Mouse (Mus musculus) neural tube, embryonic 14.5 days (tissue): Measurements from ENCODE around the gene Gm20388. TPM values are rescaled to one million over a fixed set of nuclear protein-coding genes. Genes with fewer than 3 reads are reported as not detected.

Experiments
- ATAC-seq: fragments of 200-750 bp; cut with Nextera tagmentation; 2 replicates; pipeline ENCODE4 v1.8.0; 2017; ENCODE audit warnings: low read depth, mild to moderate bottlenecking, moderate TSS enrichment, moderate library complexity
- H3K27ac ChIP-seq: fragments of 300-500 bp; sonication (generic); 2 replicates; pipeline ENCODE4 v1.5.1; 2014; ENCODE audit warnings: low read depth, mild to moderate bottlenecking, control low read depth, low read length, moderate library complexity, mixed read lengths
- H3K27me3 ChIP-seq: fragments of 300-500 bp; sonication (generic); 2 replicates; pipeline ENCODE4 v1.6.1; 2014; ENCODE audit warnings: low read length; ENCODE audit not compliant: control insufficient read depth, insufficient read depth
- H3K36me3 ChIP-seq: fragments of 300-500 bp; sonication (generic); 2 replicates; pipeline ENCODE4 v1.6.1; 2014; ENCODE audit warnings: low read length, mixed read lengths; ENCODE audit not compliant: control insufficient read depth, insufficient read depth
- H3K4me1 ChIP-seq: fragments of 300-500 bp; sonication (generic); 2 replicates; pipeline ENCODE4 v1.6.1; 2014; ENCODE audit warnings: low read length; ENCODE audit not compliant: control insufficient read depth, insufficient read depth
- H3K4me2 ChIP-seq: fragments of 300-500 bp; sonication (generic); 2 replicates; pipeline ENCODE4 v1.6.1; 2014; ENCODE audit warnings: mild to moderate bottlenecking, low read depth, low read length, control low read depth
- H3K4me3 ChIP-seq: fragments of 300-500 bp; sonication (generic); 2 replicates; pipeline ENCODE4 v1.5.1; 2014; ENCODE audit warnings: low read depth, low read length, control low read depth, mixed read lengths
- H3K9ac ChIP-seq: fragments of 300-500 bp; sonication (generic); replicated peaks from 2 replicates; pipeline ENCODE4 v1.6.1; 2014; ENCODE audit warnings: low read depth, mild to moderate bottlenecking, control low read depth, low read length, mixed read lengths
- H3K9me3 ChIP-seq: fragments of 300-500 bp; sonication (generic); 2 replicates; pipeline ENCODE4 v1.6.1; 2016; ENCODE audit warnings: low read length; ENCODE audit not compliant: control insufficient read depth
- WGBS: fragments of 180-500 bp; shearing (Covaris S2); extraction: QIAGEN DNeasy Blood & Tissue Kit; methylation state at CpG from one replicate; pipeline ENCODE4 v1.1.7; 2014; 5-methylcytosine and 5-hydroxymethylcytosine counted together
- polyA plus RNA-seq: library from polyadenylated mRNA; unstranded; fragments of >200 nt; fragmentation: Nextera tagmentation; extraction: Ambion mirVana; gene quantifications from 2 replicates; pipeline ENCODE4 v1.2.1, GENCODE M21; 2014

The Gm20388 gene
- polyA plus RNA-seq, 1 experiment from 2014 or later, result 10.3 TPM

DNA sequence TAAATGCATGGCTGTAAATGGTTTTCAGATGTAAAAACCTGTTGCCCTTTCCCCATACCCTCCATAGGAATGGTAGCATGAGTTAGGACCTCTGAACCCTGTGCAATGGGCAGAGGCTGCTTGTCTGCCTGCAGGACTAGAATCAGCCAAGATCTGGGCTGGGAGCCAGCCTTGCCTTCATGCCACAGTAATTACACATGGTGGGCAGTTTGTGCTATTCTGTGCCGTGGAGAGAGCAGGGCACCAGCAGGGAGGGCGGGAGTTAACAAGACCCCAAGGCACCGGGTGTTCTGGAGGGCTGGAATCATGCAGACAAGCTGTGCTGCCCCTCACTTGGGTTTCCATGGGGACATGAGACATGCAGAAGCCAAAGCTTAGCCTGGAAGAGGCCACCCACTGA lies 2894.7 kb downstream of the Gm20388 start:
- peak overlapping the region; percentile 92 for H3K27ac ChIP-seq
- H3K27me3 ChIP-seq, result no peaks in the 10 kb centered on the region
- 17% methylated on average over 3 of the region's 3 CpGs for WGBS
- no peak overlapping the region for H3K9ac ChIP-seq
- H3K36me3 ChIP-seq, result no peaks in the 10 kb centered on the region
- H3K4me2 ChIP-seq, result no peak overlapping the region
- peak; percentile 47; the same call in 1 of the 2 replicates for ATAC-seq
- H3K4me1 ChIP-seq, result peaks cover 57% of the 10 kb centered on the region
- H3K4me3 ChIP-seq, result no peak overlapping the region
- no peaks in the 10 kb centered on the region for H3K9me3 ChIP-seq

GRCm38 (mm10) chr8:122806956-122807538 lies 2896.4 kb downstream of the Gm20388 start:
- Histone ChIP-seq H3K27ac (peak overlapping the region; percentile 83), H3K9me3 (no peaks in the 10 kb centered on the region), H3K36me3 (no peaks in the 10 kb centered on the region), H3K4me1 (peaks cover 74% of the 10 kb centered on the region), H3K4me2 (no peak overlapping the region), H3K9ac (peak overlapping the region; percentile 39; the same call in 1 of the 2 replicates), H3K4me3 (no peak overlapping the region), H3K27me3 (no peaks in the 10 kb centered on the region)
- ATAC-seq, result no peak
- WGBS, result 39% methylated on average over 7 of the region's 7 CpGs

- Histone ChIP-seq H3K9me3 (no peaks in the 10 kb centered on the region), H3K4me2 (no peak overlapping the region), H3K36me3 (no peaks in the 10 kb centered on the region), H3K27ac (0 out of 2 replicates have a peak overlapping the region, but pooled peaks have one; percentile 8), H3K27me3 (no peaks in the 10 kb centered on the region), H3K9ac (no peak overlapping the region), H3K4me1 (peaks cover 79% of the 10 kb centered on the region), H3K4me3 (no peak overlapping the region)
- WGBS, result 61% methylated on average over 4 of the region's 4 CpGs
- no peak for ATAC-seq
Measured at GRCm38 (mm10) chr8:122807907-122808306, 2897.3 kb downstream of the Gm20388 start.

DNA sequence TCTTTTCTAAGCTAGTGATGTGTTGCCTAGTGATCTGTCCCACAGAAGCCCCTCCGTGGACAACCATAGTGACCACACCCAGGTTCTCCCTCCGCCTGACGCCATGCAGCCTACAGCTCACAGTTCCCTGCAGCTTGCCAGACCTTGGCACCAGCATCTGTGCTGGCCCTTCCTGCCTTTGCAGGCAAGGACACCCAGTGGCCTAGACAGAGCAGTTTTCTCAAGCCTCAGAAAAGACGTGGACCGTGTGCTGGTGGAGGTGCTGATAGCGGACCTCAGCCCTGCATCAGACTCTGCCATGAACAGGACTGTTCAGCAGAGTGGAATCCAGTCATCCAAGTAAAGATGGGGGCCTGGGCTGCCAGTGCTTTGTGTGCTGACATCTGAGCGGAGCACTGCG lies 2899.7 kb downstream of the Gm20388 start:
- H3K27ac ChIP-seq, result peak overlapping the region; percentile 74
- WGBS, result 69% methylated on average over 8 of the region's 8 CpGs
- no peaks in the 10 kb centered on the region for H3K36me3 ChIP-seq
- no peak overlapping the region for H3K4me2 ChIP-seq
- H3K9me3 ChIP-seq, result no peaks in the 10 kb centered on the region
- ATAC-seq, result 0 out of 2 replicates have a peak, but pooled peaks have one; percentile 10
- no peak overlapping the region for H3K4me3 ChIP-seq
- no peak overlapping the region for H3K9ac ChIP-seq
- no peaks in the 10 kb centered on the region for H3K27me3 ChIP-seq
- H3K4me1 ChIP-seq, result peaks cover 59% of the 10 kb centered on the region

DNA sequence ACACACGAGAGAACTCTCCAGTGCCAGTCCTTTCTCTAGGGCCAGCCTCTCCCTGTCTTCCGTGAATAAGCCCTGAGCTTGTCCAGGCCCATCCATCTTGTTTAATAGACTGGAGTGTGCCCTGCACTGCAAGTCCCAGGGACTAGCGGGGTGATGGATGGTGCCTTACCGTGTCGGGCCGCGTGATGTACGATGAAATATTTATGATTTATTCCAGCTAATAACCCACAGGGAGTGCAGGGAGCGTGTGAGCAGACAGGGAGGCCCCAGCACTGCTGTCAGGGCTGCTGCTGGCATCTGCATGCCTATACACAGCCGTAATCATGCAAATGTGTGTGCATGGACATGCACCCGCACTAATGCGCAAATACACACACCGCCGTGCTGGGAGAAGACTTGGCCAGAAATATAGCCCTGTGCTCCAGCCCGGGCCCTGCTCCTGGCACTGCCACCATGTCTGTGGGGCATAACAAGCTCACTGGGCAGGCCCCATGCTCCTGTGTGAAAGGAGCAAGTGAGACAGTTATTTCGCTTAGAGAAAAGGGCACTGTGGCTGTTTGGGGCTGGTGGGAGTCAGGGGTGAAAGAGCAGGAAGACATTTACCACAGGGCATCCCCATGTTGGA lies 2901.3 kb downstream of the Gm20388 start:
- peak; percentile 77 for ATAC-seq
- Histone ChIP-seq H3K27ac (peak overlapping the region; percentile 74), H3K9me3 (no peaks in the 10 kb centered on the region), H3K27me3 (no peaks in the 10 kb centered on the region), H3K4me3 (no peak overlapping the region), H3K4me1 (peaks cover 43% of the 10 kb centered on the region), H3K36me3 (no peaks in the 10 kb centered on the region), H3K4me2 (no peak overlapping the region), H3K9ac (peak overlapping the region; percentile 8; the same call in 1 of the 2 replicates)
- WGBS, result 35% methylated on average over 16 of the region's 16 CpGs

- H3K27ac ChIP-seq, result peak overlapping the region; percentile 74
- peaks cover 35% of the 10 kb centered on the region for H3K4me1 ChIP-seq
- H3K9me3 ChIP-seq, result no peaks in the 10 kb centered on the region
- H3K4me3 ChIP-seq, result no peak overlapping the region
- ATAC-seq, result peak; percentile 29; the same call in 1 of the 2 replicates
- no peaks in the 10 kb centered on the region for H3K27me3 ChIP-seq
- H3K36me3 ChIP-seq, result no peaks in the 10 kb centered on the region
- no peak overlapping the region for H3K4me2 ChIP-seq
- no peak overlapping the region for H3K9ac ChIP-seq
- 74% methylated on average over 14 of the region's 14 CpGs for whole genome bisulfite sequencing
Measured at GRCm38 (mm10) chr8:122812610-122813250, 2902.1 kb downstream of the Gm20388 start.

DNA sequence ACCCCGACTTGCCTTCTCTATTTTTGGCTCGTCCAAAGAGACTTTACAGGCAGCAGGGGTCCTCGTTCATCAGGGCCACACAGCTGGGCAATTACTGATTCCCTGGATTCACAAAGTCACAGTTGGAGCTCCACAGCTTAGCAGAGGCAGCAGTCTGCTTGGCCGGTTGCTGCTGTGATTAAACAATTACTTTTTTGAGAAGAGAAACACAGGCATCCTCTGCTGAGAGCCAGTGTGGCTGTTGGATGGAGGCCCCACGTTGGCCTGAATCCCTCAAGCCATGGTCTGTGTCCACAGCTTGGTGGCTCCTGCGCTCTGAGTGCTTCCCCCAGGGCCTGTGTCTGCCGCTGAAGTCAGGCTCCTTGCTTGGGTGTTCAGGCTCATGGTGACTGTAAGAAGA lies 2904.0 kb downstream of the Gm20388 start:
- Histone ChIP-seq H3K4me2 (no peak overlapping the region), H3K36me3 (no peaks in the 10 kb centered on the region), H3K4me1 (peaks cover 30% of the 10 kb centered on the region), H3K9ac (no peak overlapping the region), H3K4me3 (no peak overlapping the region), H3K27ac (peak overlapping the region; percentile 55; the same call in 1 of the 2 replicates), H3K27me3 (no peaks in the 10 kb centered on the region), H3K9me3 (no peaks in the 10 kb centered on the region)
- ATAC-seq, result no peak
- WGBS, result 17% methylated on average over 7 of the region's 7 CpGs

DNA sequence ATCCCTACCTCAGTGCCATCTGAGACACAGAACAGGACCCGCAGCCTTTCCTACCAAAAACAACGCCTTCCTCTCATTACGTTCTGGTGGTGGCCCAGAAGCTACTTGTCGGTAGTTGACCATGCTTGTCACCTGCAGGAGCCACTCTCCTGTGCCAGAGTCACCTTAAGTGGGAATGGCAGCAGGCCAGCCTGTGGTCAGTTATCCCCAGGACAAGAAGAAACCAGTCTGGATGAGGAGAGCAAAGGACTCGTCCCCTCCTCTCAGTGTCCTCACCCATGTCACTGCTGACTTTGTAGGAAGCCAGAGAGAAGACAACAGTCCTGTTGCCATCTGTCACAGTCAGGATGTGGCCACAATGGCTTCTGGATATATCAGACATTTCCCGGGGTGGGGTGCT lies 2906.3 kb downstream of the Gm20388 start:
- WGBS, result 94% methylated on average over 6 of the region's 6 CpGs
- ATAC-seq, result no peak
- Histone ChIP-seq H3K4me2 (no peak overlapping the region), H3K36me3 (no peaks in the 10 kb centered on the region), H3K9ac (no peak overlapping the region), H3K4me3 (no peak overlapping the region), H3K27me3 (no peaks in the 10 kb centered on the region), H3K9me3 (no peaks in the 10 kb centered on the region), H3K4me1 (peaks cover 12% of the 10 kb centered on the region; the same call in 1 of the 2 replicates), H3K27ac (no peak overlapping the region)
